Mouse (Mus musculus) forebrain, embryonic 15.5 days (tissue): ENCODE measurements around the gene Negr1. TPM values are rescaled to one million over a fixed set of nuclear protein-coding genes. Genes with fewer than 3 reads are reported as not detected.
A peak's percentile ranks its signal among the peaks of the same experiment; 100 is the strongest.

Experiments
- ATAC-seq: fragments of 200-750 bp; cut with Nextera tagmentation; replicated peaks from 2 replicates; pipeline ENCODE4 v1.8.0; 2017; ENCODE audit warnings: mild to moderate bottlenecking, moderate TSS enrichment, moderate library complexity
- H3K27ac ChIP-seq: fragments of 300-500 bp; sonication (generic); replicated peaks from 2 replicates; pipeline ENCODE4 v1.5.1; 2015; ENCODE audit warnings: mild to moderate bottlenecking, inconsistent platforms
- H3K27me3 ChIP-seq: fragments of 300-500 bp; sonication (generic); 2 replicates; pipeline ENCODE4 v1.6.1; 2015; ENCODE audit warnings: inconsistent platforms
- H3K36me3 ChIP-seq: fragments of 300-500 bp; sonication (generic); 2 replicates; pipeline ENCODE4 v1.6.1; 2015; ENCODE audit warnings: mild to moderate bottlenecking, inconsistent platforms
- H3K4me1 ChIP-seq: fragments of 300-500 bp; sonication (generic); 2 replicates; pipeline ENCODE4 v1.6.1; 2015; ENCODE audit warnings: inconsistent platforms
- H3K4me2 ChIP-seq: fragments of 300-500 bp; sonication (generic); replicated peaks from 2 replicates; pipeline ENCODE4 v1.6.1; 2015; ENCODE audit warnings: mild to moderate bottlenecking, inconsistent platforms
- H3K4me3 ChIP-seq: fragments of 300-500 bp; sonication (generic); 2 replicates; pipeline ENCODE4 v1.5.1; 2015; ENCODE audit warnings: mild to moderate bottlenecking, inconsistent platforms
- H3K9ac ChIP-seq: fragments of 300-500 bp; sonication (generic); replicated peaks from 2 replicates; pipeline ENCODE4 v1.6.1; 2015; ENCODE audit warnings: mild to moderate bottlenecking, inconsistent platforms
- H3K9me3 ChIP-seq: fragments of 300-500 bp; sonication (generic); 2 replicates; pipeline ENCODE4 v1.6.1; 2016; ENCODE audit warnings: inconsistent platforms
- WGBS: fragments of 180-500 bp; shearing (Covaris S2); methylation state at CpG from one replicate; pipeline ENCODE4 v1.1.7; 2015; ENCODE audit warnings: mixed read lengths; 5-methylcytosine and 5-hydroxymethylcytosine counted together
- polyA plus RNA-seq: library from polyadenylated mRNA; unstranded; fragments of >200 nt; fragmentation: Nextera tagmentation; extraction: Ambion mirVana; gene quantifications from 2 replicates; pipeline ENCODE4 v1.2.1, GENCODE M21; 2015

Negr1 gene
- polyA plus RNA-seq, 1 experiment from 2014 or later, result 40.4 TPM

GRCm38 (mm10) chr3:156771626-156772025 lies 210.0 kb downstream of the Negr1 start:
- H3K36me3 ChIP-seq, result no peaks in the 10 kb centered on the region
- H3K27me3 ChIP-seq, result no peaks in the 10 kb centered on the region
- WGBS, result 89% methylated on average over 2 of the region's 2 CpGs
- 0 out of 2 replicates have a peak, but pooled peaks cover 4% of the 10 kb centered on the region for H3K4me1 ChIP-seq
- no peak overlapping the region for H3K4me2 ChIP-seq
- 0 out of 2 replicates have a peak, but pooled peaks have one; percentile 45 for ATAC-seq
- no peak overlapping the region for H3K9ac ChIP-seq
- H3K9me3 ChIP-seq, result no peaks in the 10 kb centered on the region
- no peak overlapping the region for H3K27ac ChIP-seq
- no peak overlapping the region for H3K4me3 ChIP-seq

GRCm38 (mm10) chr3:156772057-156772456 lies 210.5 kb downstream of the Negr1 start:
- 0 out of 2 replicates have a peak, but pooled peaks have one; percentile 51 for ATAC-seq
- Histone ChIP-seq H3K36me3 (no peaks in the 10 kb centered on the region), H3K4me2 (no peak overlapping the region), H3K9ac (no peak overlapping the region), H3K4me3 (no peak overlapping the region), H3K27ac (no peak overlapping the region), H3K27me3 (no peaks in the 10 kb centered on the region), H3K4me1 (0 out of 2 replicates have a peak, but pooled peaks cover 2% of the 10 kb centered on the region), H3K9me3 (no peaks in the 10 kb centered on the region)
- WGBS, result 34% methylated on average over 1 of the region's 1 CpGs

GRCm38 (mm10) chr3:156784309-156784852 lies 222.8 kb downstream of the Negr1 start:
- ATAC-seq, result no peak
- no peak overlapping the region for H3K27ac ChIP-seq

GRCm38 (mm10) chr3:156786355-156786754 lies 224.8 kb downstream of the Negr1 start:
- H3K27me3 ChIP-seq, result no peaks in the 10 kb centered on the region
- ATAC-seq, result no peak
- no peak overlapping the region for H3K9ac ChIP-seq
- no peaks in the 10 kb centered on the region for H3K4me1 ChIP-seq
- H3K4me2 ChIP-seq, result no peak overlapping the region
- 88% methylated on average over 1 of the region's 1 CpGs for WGBS
- H3K36me3 ChIP-seq, result no peaks in the 10 kb centered on the region
- no peak overlapping the region for H3K4me3 ChIP-seq
- no peaks in the 10 kb centered on the region for H3K9me3 ChIP-seq
- H3K27ac ChIP-seq, result no peak overlapping the region

More at GRCm38 (mm10) chr3:156784309-156784852, 222.8 kb downstream of the Negr1 start:
- Histone ChIP-seq H3K9ac (no peak overlapping the region), H3K9me3 (no peaks in the 10 kb centered on the region), H3K27me3 (no peaks in the 10 kb centered on the region), H3K4me3 (no peak overlapping the region), H3K4me1 (no peaks in the 10 kb centered on the region), H3K36me3 (no peaks in the 10 kb centered on the region), H3K4me2 (no peak overlapping the region)
- WGBS, result 63% methylated on average over 1 of the region's 1 CpGs

- no peaks in the 10 kb centered on the region for H3K36me3 ChIP-seq
- no peak for ATAC-seq
- no peak overlapping the region for H3K9ac ChIP-seq
- H3K27ac ChIP-seq, result no peak overlapping the region
- H3K4me1 ChIP-seq, result peaks cover 3% of the 10 kb centered on the region
- H3K4me2 ChIP-seq, result no peak overlapping the region
- H3K4me3 ChIP-seq, result no peak overlapping the region
- H3K27me3 ChIP-seq, result no peaks in the 10 kb centered on the region
- no peaks in the 10 kb centered on the region for H3K9me3 ChIP-seq
These were observed 229.6 kb downstream of the Negr1 start for GRCm38 (mm10) chr3:156791234-156791633.

- Histone ChIP-seq H3K27ac (no peak overlapping the region), H3K9me3 (no peaks in the 10 kb centered on the region), H3K4me2 (no peak overlapping the region), H3K27me3 (no peaks in the 10 kb centered on the region), H3K4me1 (peaks cover 7% of the 10 kb centered on the region), H3K9ac (no peak overlapping the region), H3K36me3 (no peaks in the 10 kb centered on the region), H3K4me3 (no peak overlapping the region)
- no peak for ATAC-seq
- WGBS, result 90% methylated on average over 7 of the region's 7 CpGs
These were observed 231.1 kb downstream of the Negr1 start for GRCm38 (mm10) chr3:156792743-156793142.

GRCm38 (mm10) chr3:156794091-156794490 lies 232.5 kb downstream of the Negr1 start:
- H3K9me3 ChIP-seq, result no peaks in the 10 kb centered on the region
- H3K27me3 ChIP-seq, result no peaks in the 10 kb centered on the region
- no peak overlapping the region for H3K9ac ChIP-seq
- H3K4me2 ChIP-seq, result no peak overlapping the region
- whole genome bisulfite sequencing, result 88% methylated on average over 4 of the region's 4 CpGs
- H3K27ac ChIP-seq, result no peak overlapping the region
- H3K4me3 ChIP-seq, result no peak overlapping the region
- H3K36me3 ChIP-seq, result no peaks in the 10 kb centered on the region
- ATAC-seq, result no peak
- peaks cover 7% of the 10 kb centered on the region for H3K4me1 ChIP-seq

- 35% methylated on average over 2 of the region's 2 CpGs for WGBS
- no peaks in the 10 kb centered on the region for H3K36me3 ChIP-seq
- H3K9me3 ChIP-seq, result no peaks in the 10 kb centered on the region
- no peak overlapping the region for H3K27ac ChIP-seq
- H3K4me3 ChIP-seq, result no peak overlapping the region
- H3K4me1 ChIP-seq, result peaks cover 7% of the 10 kb centered on the region
- no peak overlapping the region for H3K4me2 ChIP-seq
- no peaks in the 10 kb centered on the region for H3K27me3 ChIP-seq
- H3K9ac ChIP-seq, result no peak overlapping the region
- ATAC-seq, result no peak
These were observed 233.0 kb downstream of the Negr1 start for GRCm38 (mm10) chr3:156794610-156795009.

GRCm38 (mm10) chr3:156796061-156796691 lies 234.6 kb downstream of the Negr1 start:
- Histone ChIP-seq H3K36me3 (no peaks in the 10 kb centered on the region), H3K4me2 (no peak overlapping the region), H3K4me3 (no peak overlapping the region), H3K9me3 (no peaks in the 10 kb centered on the region), H3K27ac (no peak overlapping the region), H3K4me1 (peaks cover 7% of the 10 kb centered on the region), H3K9ac (no peak overlapping the region), H3K27me3 (no peaks in the 10 kb centered on the region)
- WGBS, result 36% methylated on average over 6 of the region's 6 CpGs
- ATAC-seq, result no peak

GRCm38 (mm10) chr3:156799228-156799627 lies 237.6 kb downstream of the Negr1 start:
- Histone ChIP-seq H3K9ac (no peak overlapping the region), H3K36me3 (no peaks in the 10 kb centered on the region), H3K27me3 (no peaks in the 10 kb centered on the region), H3K9me3 (no peaks in the 10 kb centered on the region), H3K27ac (no peak overlapping the region), H3K4me2 (no peak overlapping the region), H3K4me3 (no peak overlapping the region), H3K4me1 (peaks cover 7% of the 10 kb centered on the region)
- no peak for ATAC-seq
- 93% methylated on average over 7 of the region's 7 CpGs for WGBS

GRCm38 (mm10) chr3:156809836-156810235 lies 248.2 kb downstream of the Negr1 start:
- 88% methylated on average over 3 of the region's 3 CpGs for WGBS
- no peak overlapping the region for H3K9ac ChIP-seq
- no peaks in the 10 kb centered on the region for H3K9me3 ChIP-seq

GRCm38 (mm10) chr3:156816938-156817337 lies 255.3 kb downstream of the Negr1 start:
- Histone ChIP-seq H3K9ac (no peak overlapping the region), H3K4me1 (no peaks in the 10 kb centered on the region), H3K4me3 (no peak overlapping the region), H3K27ac (no peak overlapping the region), H3K36me3 (no peaks in the 10 kb centered on the region), H3K27me3 (no peaks in the 10 kb centered on the region), H3K4me2 (no peak overlapping the region), H3K9me3 (no peaks in the 10 kb centered on the region)
- no peak for ATAC-seq

More at GRCm38 (mm10) chr3:156809836-156810235, 248.2 kb downstream of the Negr1 start:
- Histone ChIP-seq H3K27me3 (no peaks in the 10 kb centered on the region), H3K4me1 (no peaks in the 10 kb centered on the region), H3K36me3 (no peaks in the 10 kb centered on the region), H3K27ac (no peak overlapping the region), H3K4me2 (no peak overlapping the region), H3K4me3 (no peak overlapping the region)
- no peak for ATAC-seq

GRCm38 (mm10) chr3:156817452-156817851 lies 255.9 kb downstream of the Negr1 start:
- 80% methylated on average over 6 of the region's 6 CpGs for WGBS

More at GRCm38 (mm10) chr3:156817452-156817851, 255.9 kb downstream of the Negr1 start:
- Histone ChIP-seq H3K4me3 (no peak overlapping the region), H3K27ac (no peak overlapping the region), H3K4me2 (no peak overlapping the region), H3K9me3 (no peaks in the 10 kb centered on the region), H3K9ac (no peak overlapping the region), H3K36me3 (no peaks in the 10 kb centered on the region), H3K4me1 (no peaks in the 10 kb centered on the region), H3K27me3 (no peaks in the 10 kb centered on the region)
- no peak for ATAC-seq
